Mouse (Mus musculus) cortical plate, adult 2 months (tissue): ENCODE results near the gene Hmbs.
"Not testable (repeated sequence)": the region's sequence is repeated elsewhere in the genome, so short reads cannot be mapped to it uniquely, and the experiment has no call there.

Source experiments
- CTCF ChIP-seq: fragments of 200-500 bp; IDR thresholded peaks from 2 replicates; pipeline ENCODE4 v1.5.1; 2011; ENCODE audit warnings: mild to moderate bottlenecking, control low read depth, low read length; ENCODE audit not compliant: insufficient read depth; ENCODE audit errors: extremely low read depth
- POLR2A ChIP-seq: fragments of 200-500 bp; IDR thresholded peaks from 2 replicates; pipeline ENCODE4 v1.6.1; 2011; ENCODE audit warnings: mild to moderate bottlenecking, low read length, control low read depth; ENCODE audit not compliant: insufficient read depth; ENCODE audit errors: extremely low read depth

DNA sequence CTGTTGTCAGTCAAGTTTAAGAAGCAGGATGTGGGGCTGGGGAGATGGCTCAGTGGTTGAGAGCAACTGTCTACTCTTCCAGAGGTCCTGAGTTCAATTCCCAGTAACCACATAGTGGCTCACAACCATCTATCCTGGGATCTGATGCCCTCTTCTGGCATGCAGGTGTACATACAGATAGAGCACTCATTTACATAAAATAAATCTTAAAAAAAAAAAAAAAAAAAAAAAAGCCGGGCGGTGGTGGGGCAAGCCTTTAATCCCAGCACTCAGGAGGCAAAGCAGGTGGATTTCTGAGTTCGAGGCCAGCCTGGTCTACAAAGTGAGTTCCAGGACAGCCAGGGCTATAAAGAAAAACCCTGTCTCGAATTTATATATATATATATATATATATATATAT, 20.4 kb downstream of the Hmbs start:
- TF ChIP-seq CTCF, POLR2A: not testable (repeated sequence)
